Mouse (Mus musculus) adrenal gland, postnatal 14 days (tissue): Measurements from ENCODE around the gene Muc13. TPM values are rescaled to one million over a fixed set of nuclear protein-coding genes. Genes with fewer than 3 reads are reported as not detected.

Experiments
- DNase-seq: peaks from one replicate; pipeline ENCODE4 v3.0.0; 2021; ENCODE audit warnings: mixed read lengths
- total RNA-seq: library from RNA; stranded (reverse); gene quantifications from 2 replicates; pipeline ENCODE4 v1.2.3, GENCODE M21; 2021

The Muc13 gene
- total RNA-seq, 1 experiment from 2014 or later, result 0.22 TPM

- no peak for DNase-seq
Observed at GRCm38 (mm10) chr16:33769848-33770247, 24.0 kb upstream of the Muc13 start.

GRCm38 (mm10) chr16:33770778-33771454, 22.9 kb upstream of the Muc13 start:
- DNase-seq, result no peak

GRCm38 (mm10) chr16:33772809-33773208, 21.0 kb upstream of the Muc13 start:
- no peak for DNase-seq

GRCm38 (mm10) chr16:33774972-33775371, 18.9 kb upstream of the Muc13 start:
- peak; percentile 32 for DNase-seq

- DNase-seq, result peak; percentile 31
Observed at GRCm38 (mm10) chr16:33775733-33776335, 18.0 kb upstream of the Muc13 start.

GRCm38 (mm10) chr16:33776766-33777529, 16.9 kb upstream of the Muc13 start:
- no peak for DNase-seq

GRCm38 (mm10) chr16:33777607-33778006, 16.2 kb upstream of the Muc13 start:
- no peak for DNase-seq

- DNase-seq, result peak; percentile 67
Observed at GRCm38 (mm10) chr16:33781789-33782728, 11.8 kb upstream of the Muc13 start.

- no peak for DNase-seq
Observed at GRCm38 (mm10) chr16:33782729-33783091, 11.1 kb upstream of the Muc13 start.

GRCm38 (mm10) chr16:33784547-33784946, 9.3 kb upstream of the Muc13 start:
- no peak for DNase-seq

- DNase-seq, result no peak
Observed at GRCm38 (mm10) chr16:33785092-33785704, 8.6 kb upstream of the Muc13 start.

- no peak for DNase-seq
Observed at GRCm38 (mm10) chr16:33786657-33787390, 7.0 kb upstream of the Muc13 start.

GRCm38 (mm10) chr16:33795106-33795505, 1.3 kb downstream of the Muc13 start:
- DNase-seq, result no peak

- DNase-seq, result no peak
Observed at GRCm38 (mm10) chr16:33795887-33796286, 2.0 kb downstream of the Muc13 start.

GRCm38 (mm10) chr16:33796756-33797155, 2.9 kb downstream of the Muc13 start:
- DNase-seq, result no peak

- peak; percentile 78 for DNase-seq
Observed at GRCm38 (mm10) chr16:33797860-33798259, 4.0 kb downstream of the Muc13 start.

- DNase-seq, result no peak
Observed at GRCm38 (mm10) chr16:33810002-33810401, 16.2 kb downstream of the Muc13 start.

- no peak for DNase-seq
Observed at GRCm38 (mm10) chr16:33818413-33819165, 24.8 kb downstream of the Muc13 start.

- peak; percentile 91 for DNase-seq
Observed at GRCm38 (mm10) chr16:33820269-33821178, 26.7 kb downstream of the Muc13 start.
